Mouse (Mus musculus): ENCODE measurements around the gene Zfp398. TPM values are rescaled to one million over a fixed set of nuclear protein-coding genes. Genes with fewer than 3 reads are reported as not detected.

Zfp398 gene
- polyA plus RNA-seq, 1 experiment from 2014 or later: 4.7 TPM

DNA sequence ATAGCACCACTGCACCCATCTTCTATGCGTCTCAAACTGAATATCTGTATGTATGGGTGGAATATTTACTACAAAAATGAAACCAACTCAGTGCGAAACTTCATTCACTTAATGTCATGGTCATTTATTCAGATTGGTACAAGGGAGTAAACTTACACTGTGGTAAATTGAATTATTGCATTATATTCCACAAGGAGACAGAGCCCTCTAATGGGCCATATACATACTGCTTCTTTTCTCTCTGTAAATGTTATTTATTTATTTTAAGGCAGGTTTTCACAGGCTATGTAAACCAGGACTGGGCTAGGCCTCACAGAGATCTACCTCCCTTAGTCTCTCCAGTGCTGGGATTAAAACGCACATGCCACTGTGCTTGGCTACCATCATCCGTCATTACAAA is 8.0 kb upstream of the Zfp398 start:
- no peak overlapping the region for H3K4me2 ChIP-seq (ENCODE audit: low read length)
- no peaks in the 10 kb centered on the region for H3K9me3 ChIP-seq (ENCODE audit: control insufficient read depth, low read length)
- no peaks in the 10 kb centered on the region for H3K27me3 ChIP-seq (ENCODE audit: control insufficient read depth, insufficient read depth, low read length)
- H3K27ac ChIP-seq (replicated peaks in 1 of 2; ENCODE audit: control insufficient read depth in 1 of 2, insufficient read depth in 1 of 2, low read depth in 2 of 2, low read length in 2 of 2): no peak overlapping the region
- peaks cover 0 to 4% of the 10 kb centered on the region in 2 experiments; a peak in 2 of 4 replicates for H3K4me1 ChIP-seq (ENCODE audit: control insufficient read depth in 2 of 2, insufficient read depth in 2 of 2, low read length in 2 of 2)
- no peak overlapping the region for H3K9ac ChIP-seq (ENCODE audit: low read length)
- H3K36me3 ChIP-seq (ENCODE audit: control insufficient read depth, insufficient read depth, low read length): 0 out of 2 replicates have a peak, but pooled peaks cover 4% of the 10 kb centered on the region
- H3K4me3 ChIP-seq (ENCODE audit: control insufficient read depth in 1 of 2, insufficient read depth in 1 of 2, low read depth in 1 of 2, low read length in 2 of 2): no peak overlapping the region
- 90% methylated on average over 4 of the region's 4 CpGs for WGBS
- no peak for ATAC-seq (ENCODE audit: insufficient number of reproducible peaks, insufficient read depth, low FRiP score, low read depth)

DNA sequence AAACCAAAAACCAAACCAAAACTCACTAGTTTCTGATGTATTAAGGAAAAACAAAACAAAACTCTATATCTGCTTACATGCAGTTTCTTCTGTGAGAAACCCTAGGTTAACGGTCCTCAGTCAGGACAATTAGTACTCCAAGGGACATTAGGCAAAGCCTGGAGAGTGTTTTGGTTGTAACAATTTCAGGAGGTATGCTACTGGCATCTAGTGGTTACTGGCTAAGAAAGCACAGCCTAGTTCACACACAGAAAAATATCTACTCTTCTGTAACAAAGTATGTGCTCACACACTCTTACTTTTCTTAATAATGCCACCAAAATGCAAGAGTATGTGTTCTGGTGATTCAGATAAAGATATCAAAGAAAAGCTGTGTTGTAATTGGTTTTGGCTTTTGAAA is 6.5 kb upstream of the Zfp398 start:
- H3K27ac ChIP-seq (replicated peaks in 1 of 2; ENCODE audit: control insufficient read depth in 1 of 2, insufficient read depth in 1 of 2, low read depth in 2 of 2, low read length in 2 of 2): no peak overlapping the region
- peaks cover 0 to 4% of the 10 kb centered on the region in 2 experiments; a peak in 2 of 4 replicates for H3K4me1 ChIP-seq (ENCODE audit: control insufficient read depth in 2 of 2, insufficient read depth in 2 of 2, low read length in 2 of 2)
- H3K27me3 ChIP-seq (ENCODE audit: control insufficient read depth, insufficient read depth, low read length): no peaks in the 10 kb centered on the region
- H3K9ac ChIP-seq (ENCODE audit: low read length): no peak overlapping the region
- ATAC-seq (ENCODE audit: insufficient number of reproducible peaks, insufficient read depth, low FRiP score, low read depth): no peak
- H3K36me3 ChIP-seq (ENCODE audit: control insufficient read depth, insufficient read depth, low read length): 0 out of 2 replicates have a peak, but pooled peaks cover 4% of the 10 kb centered on the region
- no peak overlapping the region for H3K4me3 ChIP-seq (ENCODE audit: control insufficient read depth in 1 of 2, insufficient read depth in 1 of 2, low read depth in 1 of 2, low read length in 2 of 2)
- WGBS: 32% methylated on average over 1 of the region's 1 CpGs
- no peaks in the 10 kb centered on the region for H3K9me3 ChIP-seq (ENCODE audit: control insufficient read depth, low read length)
- H3K4me2 ChIP-seq (ENCODE audit: low read length): no peak overlapping the region

DNA sequence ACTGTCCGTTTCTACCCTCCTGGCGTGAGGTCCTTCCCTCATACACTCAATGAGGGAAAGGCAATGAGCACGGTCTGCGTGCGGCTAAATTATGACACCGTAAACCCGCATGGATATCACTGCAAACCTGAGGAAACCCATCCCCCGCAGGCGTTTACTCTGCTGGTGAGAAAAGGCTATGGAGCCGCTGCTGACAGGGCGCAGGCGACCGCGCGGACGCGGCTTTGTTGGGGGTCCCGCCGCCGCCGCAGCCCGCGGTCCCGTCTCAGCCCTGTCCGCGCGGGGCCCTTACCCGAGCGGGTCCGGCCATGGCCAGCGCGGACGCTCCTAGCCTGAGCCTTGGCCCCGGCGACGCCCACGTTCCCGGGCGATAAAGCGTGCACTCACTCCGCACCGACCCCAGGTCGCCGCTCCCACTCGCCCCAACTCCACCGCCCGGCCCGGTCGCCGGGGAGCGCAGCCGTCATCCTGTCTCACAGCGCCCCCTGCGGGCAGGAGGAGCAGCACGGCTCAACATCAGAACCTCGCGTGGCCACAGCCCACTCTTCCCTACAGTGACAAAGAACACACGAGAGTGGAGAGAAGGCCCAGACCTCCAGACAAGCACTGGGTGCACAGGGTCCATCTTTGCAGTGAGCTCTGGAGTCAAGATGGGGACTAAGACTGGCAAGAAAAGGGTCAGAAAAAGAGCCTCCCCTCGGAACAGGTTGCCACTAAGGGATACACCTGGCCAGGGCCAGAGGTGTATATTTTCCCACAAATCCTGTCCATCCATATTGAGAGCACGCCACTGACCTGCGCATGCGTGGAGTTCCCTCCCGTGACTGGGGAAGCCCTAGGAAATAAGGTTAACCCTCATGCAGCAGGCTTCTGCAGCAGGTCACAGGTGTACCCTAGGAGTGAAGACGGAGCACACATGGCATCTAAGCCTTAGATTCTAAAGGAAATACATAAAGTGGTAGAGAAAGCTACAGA is 5.1 kb upstream of the Zfp398 start, which contains the start of gene Zfp786:
Zfp786 (minus strand) TSS at position 764 of the 975 bp plus-strand sequence.
- ATAC-seq (ENCODE audit: insufficient number of reproducible peaks, insufficient read depth, low FRiP score, low read depth): peak; percentile 79
- Histone ChIP-seq H3K9ac (ENCODE audit: low read length) (peak within 1 kb of the TSS; percentile 89), H3K4me2 (ENCODE audit: low read length) (peak within 1 kb of the TSS; percentile 80), H3K36me3 (ENCODE audit: control insufficient read depth, insufficient read depth, low read length) (no peaks in the 10 kb centered on the region), H3K4me1 (ENCODE audit: control insufficient read depth in 2 of 2, insufficient read depth in 2 of 2, low read length in 2 of 2) (peaks cover 0 to 4% of the 10 kb centered on the region in 2 experiments; a peak in 2 of 4 replicates), H3K9me3 (ENCODE audit: control insufficient read depth, low read length) (no peaks in the 10 kb centered on the region), H3K27me3 (ENCODE audit: control insufficient read depth, insufficient read depth, low read length) (no peaks in the 10 kb centered on the region), H3K4me3 (ENCODE audit: control insufficient read depth in 1 of 2, insufficient read depth in 1 of 2, low read depth in 1 of 2, low read length in 2 of 2) (peak within 1 kb of the TSS; percentile 69 to 86), H3K27ac (replicated peaks in 1 of 2; ENCODE audit: control insufficient read depth in 1 of 2, insufficient read depth in 1 of 2, low read depth in 2 of 2, low read length in 2 of 2) (0 out of 4 replicates have a peak within 1 kb of the TSS, but pooled peaks of 1 of the 2 experiments have one; percentile 25)
- 2% methylated on average over 58 of the region's 64 CpGs for WGBS

DNA sequence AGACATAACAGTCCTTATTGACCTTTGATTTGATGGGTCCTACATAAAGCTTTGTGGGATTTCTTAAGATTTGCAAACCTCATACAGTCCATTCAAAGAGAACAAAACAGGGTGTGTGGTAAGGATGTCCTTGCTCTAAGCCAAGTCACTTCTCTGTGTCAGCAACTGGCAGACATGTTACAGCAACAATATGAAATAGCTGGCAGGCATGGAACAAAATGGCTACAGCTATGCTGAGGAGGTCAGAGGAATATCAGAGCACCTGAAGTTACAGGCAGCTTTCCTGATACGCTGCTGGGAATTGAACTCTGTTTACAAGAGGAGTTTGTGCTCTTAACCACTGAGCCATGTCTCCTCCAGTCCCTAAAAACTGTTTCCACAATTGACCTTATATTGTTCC is 3.2 kb upstream of the Zfp398 start:
- no peak overlapping the region for H3K4me2 ChIP-seq (ENCODE audit: low read length)
- no peaks in the 10 kb centered on the region for H3K9me3 ChIP-seq (ENCODE audit: control insufficient read depth, low read length)
- H3K9ac ChIP-seq (ENCODE audit: low read length): no peak overlapping the region
- no peaks in the 10 kb centered on the region for H3K36me3 ChIP-seq (ENCODE audit: control insufficient read depth, insufficient read depth, low read length)
- H3K27me3 ChIP-seq (ENCODE audit: control insufficient read depth, insufficient read depth, low read length): no peaks in the 10 kb centered on the region
- H3K27ac ChIP-seq (replicated peaks in 1 of 2; ENCODE audit: control insufficient read depth in 1 of 2, insufficient read depth in 1 of 2, low read depth in 2 of 2, low read length in 2 of 2): no peak overlapping the region
- no peak overlapping the region for H3K4me3 ChIP-seq (ENCODE audit: control insufficient read depth in 1 of 2, insufficient read depth in 1 of 2, low read depth in 1 of 2, low read length in 2 of 2)
- H3K4me1 ChIP-seq (ENCODE audit: control insufficient read depth in 2 of 2, insufficient read depth in 2 of 2, low read length in 2 of 2): peaks cover 0 to 11% of the 10 kb centered on the region in 2 experiments; a peak in 3 of 4 replicates
- no peak for ATAC-seq (ENCODE audit: insufficient number of reproducible peaks, insufficient read depth, low FRiP score, low read depth)
- 79% methylated on average over 1 of the region's 1 CpGs for WGBS

DNA sequence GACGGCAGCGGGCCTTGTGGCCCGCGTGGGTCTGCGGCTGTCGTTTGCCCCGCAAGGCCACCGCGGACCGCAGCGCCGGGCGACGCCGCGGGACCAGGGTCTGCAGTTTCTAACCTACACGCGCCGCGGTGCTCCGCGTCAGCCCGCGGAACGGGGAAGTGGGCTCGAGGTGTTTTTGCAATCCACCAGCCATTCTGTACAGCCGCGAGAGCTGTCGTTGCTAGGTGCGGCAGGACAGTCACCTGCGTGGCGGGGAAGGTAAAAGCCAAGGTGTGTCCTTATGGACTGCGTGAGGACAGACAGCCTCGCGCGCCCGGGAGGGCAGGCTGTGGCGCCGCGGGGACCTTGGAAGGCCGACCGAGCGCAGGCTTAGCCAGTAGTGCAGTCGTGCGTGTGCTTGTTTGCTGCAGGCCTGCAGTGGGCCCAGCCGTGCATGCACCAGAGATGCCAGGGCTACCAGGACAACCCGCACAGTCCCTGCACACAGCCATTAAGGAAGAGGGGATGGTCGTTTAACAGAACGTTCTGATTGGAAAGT is 592 bp downstream of the Zfp398 start:
- Histone ChIP-seq H3K4me1 (ENCODE audit: control insufficient read depth in 2 of 2, insufficient read depth in 2 of 2, low read length in 2 of 2) (peaks cover 4 to 15% of the 10 kb centered on the region in 2 experiments; a peak in 3 of 4 replicates), H3K4me2 (ENCODE audit: low read length) (peak overlapping the region; percentile 79), H3K27me3 (ENCODE audit: control insufficient read depth, insufficient read depth, low read length) (0 out of 2 replicates have a peak, but pooled peaks cover 4% of the 10 kb centered on the region), H3K9ac (ENCODE audit: low read length) (peak overlapping the region; percentile 95), H3K27ac (replicated peaks in 1 of 2; ENCODE audit: control insufficient read depth in 1 of 2, insufficient read depth in 1 of 2, low read depth in 2 of 2, low read length in 2 of 2) (peak overlapping the region; percentile 66 to 87), H3K9me3 (ENCODE audit: control insufficient read depth, low read length) (no peaks in the 10 kb centered on the region), H3K4me3 (ENCODE audit: control insufficient read depth in 1 of 2, insufficient read depth in 1 of 2, low read depth in 1 of 2, low read length in 2 of 2) (peak overlapping the region; percentile 73 to 92), H3K36me3 (ENCODE audit: control insufficient read depth, insufficient read depth, low read length) (0 out of 2 replicates have a peak, but pooled peaks cover 9% of the 10 kb centered on the region)
- WGBS: under 1% methylated on average over 49 of the region's 49 CpGs
- ATAC-seq (ENCODE audit: insufficient number of reproducible peaks, insufficient read depth, low FRiP score, low read depth): peak; percentile 38

DNA sequence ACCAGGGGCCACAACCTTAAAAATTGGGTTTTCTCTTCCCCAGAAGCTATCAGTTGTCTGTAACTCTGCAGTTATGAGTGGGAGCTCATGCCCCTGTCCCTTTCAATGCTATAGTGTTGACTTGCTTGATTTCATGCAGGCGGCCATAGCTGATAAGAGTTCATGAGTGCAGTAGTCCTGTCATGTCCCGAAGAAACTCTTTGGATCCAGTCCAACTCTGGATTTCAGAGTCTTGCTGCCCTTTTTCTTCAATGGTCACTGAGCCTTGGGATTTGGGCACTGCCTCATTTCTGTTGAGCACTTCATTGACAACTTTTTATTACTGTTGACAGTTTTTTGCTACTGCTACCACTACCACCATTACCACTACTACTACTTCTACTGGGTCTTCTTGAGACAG is 2.2 kb downstream of the Zfp398 start:
- H3K4me2 ChIP-seq (ENCODE audit: low read length): no peak overlapping the region

DNA sequence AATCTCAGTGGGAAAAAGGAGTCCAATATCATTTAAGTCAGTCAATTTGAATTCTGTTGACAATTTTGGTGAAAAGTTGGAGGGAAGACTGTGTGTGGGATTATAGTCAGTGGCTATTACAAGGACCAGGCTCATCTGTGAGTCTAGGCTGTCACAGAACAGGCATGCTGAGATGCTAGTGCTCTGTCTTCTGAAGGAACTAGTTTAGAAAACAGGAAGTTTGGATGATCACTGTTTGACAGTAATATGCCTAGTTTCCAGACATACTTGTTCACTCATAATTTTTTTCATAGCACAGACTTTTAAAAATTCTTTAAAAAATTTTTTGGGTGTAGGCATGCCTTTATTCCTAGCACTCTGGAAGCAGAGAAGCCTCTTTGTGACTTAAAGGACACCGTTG is 5.6 kb downstream of the Zfp398 start:
- Histone ChIP-seq H3K27ac (replicated peaks in 1 of 2; ENCODE audit: control insufficient read depth in 1 of 2, insufficient read depth in 1 of 2, low read depth in 2 of 2, low read length in 2 of 2) (no peak overlapping the region; a peak in 1 of 4 replicates), H3K27me3 (ENCODE audit: control insufficient read depth, insufficient read depth, low read length) (0 out of 2 replicates have a peak, but pooled peaks cover 4% of the 10 kb centered on the region), H3K4me1 (ENCODE audit: control insufficient read depth in 2 of 2, insufficient read depth in 2 of 2, low read length in 2 of 2) (peaks cover 4 to 15% of the 10 kb centered on the region in 2 experiments; a peak in 3 of 4 replicates), H3K4me3 (ENCODE audit: control insufficient read depth in 1 of 2, insufficient read depth in 1 of 2, low read depth in 1 of 2, low read length in 2 of 2) (no peak overlapping the region), H3K4me2 (ENCODE audit: low read length) (no peak overlapping the region), H3K36me3 (ENCODE audit: control insufficient read depth, insufficient read depth, low read length) (0 out of 2 replicates have a peak, but pooled peaks cover 11% of the 10 kb centered on the region), H3K9ac (ENCODE audit: low read length) (no peak overlapping the region), H3K9me3 (ENCODE audit: control insufficient read depth, low read length) (no peaks in the 10 kb centered on the region)
- 97% methylated on average over 1 of the region's 1 CpGs for WGBS
- no peak for ATAC-seq (ENCODE audit: insufficient number of reproducible peaks, insufficient read depth, low FRiP score, low read depth)

More for the DNA sequence above, 2.2 kb downstream of the Zfp398 start:
- no peaks in the 10 kb centered on the region for H3K9me3 ChIP-seq (ENCODE audit: control insufficient read depth, low read length)
- H3K4me1 ChIP-seq (ENCODE audit: control insufficient read depth in 2 of 2, insufficient read depth in 2 of 2, low read length in 2 of 2): peaks cover 4 to 15% of the 10 kb centered on the region in 2 experiments; a peak in 3 of 4 replicates
- ATAC-seq (ENCODE audit: insufficient number of reproducible peaks, insufficient read depth, low FRiP score, low read depth): no peak
- 0 out of 2 replicates have a peak, but pooled peaks cover 11% of the 10 kb centered on the region for H3K36me3 ChIP-seq (ENCODE audit: control insufficient read depth, insufficient read depth, low read length)
- H3K27me3 ChIP-seq (ENCODE audit: control insufficient read depth, insufficient read depth, low read length): 0 out of 2 replicates have a peak, but pooled peaks cover 4% of the 10 kb centered on the region
- no peak overlapping the region for H3K9ac ChIP-seq (ENCODE audit: low read length)
- no peak overlapping the region for H3K27ac ChIP-seq (replicated peaks in 1 of 2; ENCODE audit: control insufficient read depth in 1 of 2, insufficient read depth in 1 of 2, low read depth in 2 of 2, low read length in 2 of 2)
- 0% methylated on average over 2 of the region's 2 CpGs for WGBS
- no peak overlapping the region for H3K4me3 ChIP-seq (ENCODE audit: control insufficient read depth in 1 of 2, insufficient read depth in 1 of 2, low read depth in 1 of 2, low read length in 2 of 2)

All from heart, embryonic 14.5 days (tissue).